Mouse (Mus musculus) myocyte (in vitro differentiated cells): ENCODE measurements around the gene Serpine1. TPM values are rescaled to one million over a fixed set of nuclear protein-coding genes. Genes with fewer than 3 reads are reported as not detected.

ENCODE experiments used
- H3K27me3 ChIP-seq: one replicate; pipeline ENCODE4 v1.6.1; 2011; ENCODE audit not compliant: control insufficient read depth, insufficient read depth, insufficient read length
- H3K36me3 ChIP-seq: one replicate; pipeline ENCODE4 v1.6.1; 2011; ENCODE audit not compliant: control insufficient read depth, insufficient read depth
- H3K4me2 ChIP-seq: one replicate; pipeline ENCODE4 v1.6.1; 2011; ENCODE audit warnings: low read depth, control low read depth
- H3K4me3 ChIP-seq: one replicate; pipeline ENCODE4 v1.5.1; 2011; ENCODE audit warnings: mild to moderate bottlenecking, control low read depth, moderate library complexity
- H3K79me2 ChIP-seq: one replicate; pipeline ENCODE4 v1.6.1; 2011; ENCODE audit not compliant: control insufficient read depth, insufficient read depth
- H3ac ChIP-seq: one replicate; pipeline ENCODE4 v1.6.1; 2011; ENCODE audit not compliant: control insufficient read depth, insufficient read length
- CEBPB ChIP-seq: IDR thresholded peaks from 2 replicates; pipeline ENCODE4 v1.6.1; 2011; ENCODE audit warnings: mild to moderate bottlenecking, moderate library complexity; ENCODE audit not compliant: poor library complexity, insufficient read depth, severe bottlenecking
- E2F4 ChIP-seq: IDR thresholded peaks from one replicate; pipeline ENCODE4 v1.6.1; 2011; ENCODE audit warnings: mild to moderate bottlenecking, control low read depth, moderate library complexity; ENCODE audit not compliant: insufficient read depth
- MAX ChIP-seq: IDR thresholded peaks from one replicate; pipeline ENCODE4 v1.6.1; 2011; ENCODE audit warnings: low read depth, mild to moderate bottlenecking, control low read depth
- MYOD1 ChIP-seq, 3 experiments: IDR thresholded peaks; one replicate each; pipeline ENCODE4 v1.6.1; 2011; ENCODE audit warnings: control low read depth in 2 of 3, low read depth in 2 of 3, mild to moderate bottlenecking in 2 of 3, moderate library complexity in 1 of 3; ENCODE audit not compliant: insufficient read length in 2 of 3, control insufficient read depth in 1 of 3
- MYOG ChIP-seq, 3 experiments: IDR thresholded peaks; one replicate each; pipeline ENCODE4 v1.6.1; 2011; ENCODE audit warnings: control low read depth in 2 of 3, low read depth in 2 of 3, mild to moderate bottlenecking in 2 of 3; ENCODE audit not compliant: insufficient read length in 2 of 3, control insufficient read depth in 1 of 3, insufficient read depth in 1 of 3
- POLR2A ChIP-seq: IDR thresholded peaks from one replicate; pipeline ENCODE4 v1.6.1; 2011; ENCODE audit warnings: low read depth, mild to moderate bottlenecking, control low read depth, moderate library complexity; ENCODE audit not compliant: insufficient read length
- POLR2AphosphoS2 ChIP-seq: IDR thresholded peaks from one replicate; pipeline ENCODE4 v1.6.1; 2011; ENCODE audit warnings: low read depth, control low read depth; ENCODE audit not compliant: insufficient read length
- REST ChIP-seq: IDR thresholded peaks from one replicate; pipeline ENCODE4 v1.6.1; 2011; ENCODE audit warnings: mild to moderate bottlenecking, control low read depth, moderate library complexity; ENCODE audit not compliant: insufficient read depth, insufficient read length
- SRF ChIP-seq: IDR thresholded peaks from one replicate; pipeline ENCODE4 v1.6.1; 2011; ENCODE audit warnings: low read depth; ENCODE audit not compliant: control insufficient read depth, insufficient read length
- TCF12 ChIP-seq: IDR thresholded peaks from one replicate; pipeline ENCODE4 v1.6.1; 2011; ENCODE audit warnings: mild to moderate bottlenecking, control low read depth; ENCODE audit not compliant: poor library complexity, insufficient read depth, severe bottlenecking
- TCF3 ChIP-seq: IDR thresholded peaks from one replicate; pipeline ENCODE4 v1.6.1; 2011; ENCODE audit warnings: low read depth, control low read depth; ENCODE audit not compliant: insufficient read length
- USF1 ChIP-seq: IDR thresholded peaks from one replicate; pipeline ENCODE4 v1.6.1; 2011; ENCODE audit warnings: low read depth, mild to moderate bottlenecking, control low read depth, moderate library complexity
- polyA plus RNA-seq: library from polyadenylated mRNA; unstranded; fragments of >200 nt; fragmentation: generic; extraction: Trizol; gene quantifications from one replicate; pipeline ENCODE4 v1.2.1, GENCODE M21; 2012; ENCODE audit warnings: missing spikeins

The Serpine1 gene
- polyA plus RNA-seq, 1 experiment: 17.6 TPM

- no peak for TF ChIP-seq MAX
- no peak for TF ChIP-seq MYOD1 (IDR thresholded peaks at IDR 0.05; ENCODE audit: control insufficient read depth in 1 of 3, insufficient read length in 2 of 3, low read depth in 2 of 3)
- no peak for TF ChIP-seq REST
- no peak for TF ChIP-seq MYOG (IDR thresholded peaks at IDR 0.05; ENCODE audit: control insufficient read depth in 1 of 3, insufficient read depth in 1 of 3, insufficient read length in 2 of 3, low read depth in 2 of 3)
- TF ChIP-seq TCF12: no peak
- no peak for TF ChIP-seq SRF
- no peak for TF ChIP-seq CEBPB
- Histone ChIP-seq H3K4me2 (peak overlapping the region; percentile 48), H3K36me3 (no peaks in the 10 kb centered on the region)
Observed at GRCm38 (mm10) chr5:137061809-137062481, 10.1 kb downstream of the Serpine1 start.

GRCm38 (mm10) chr5:137054873-137055272 lies 17.2 kb downstream of the Serpine1 start:
- H3K27me3 ChIP-seq: no peaks in the 10 kb centered on the region
- no peaks in the 10 kb centered on the region for H3K79me2 ChIP-seq
- TF ChIP-seq REST (no peak), TCF3 (no peak), E2F4 (no peak), USF1 (no peak), SRF (no peak), POLR2A (no peak), MYOG (IDR thresholded peaks at IDR 0.05; ENCODE audit: control insufficient read depth in 1 of 3, insufficient read depth in 1 of 3, insufficient read length in 2 of 3, low read depth in 2 of 3) (no peak), POLR2AphosphoS2 (no peak), CEBPB (no peak), MAX (no peak), MYOD1 (IDR thresholded peaks at IDR 0.05; ENCODE audit: control insufficient read depth in 1 of 3, insufficient read length in 2 of 3, low read depth in 2 of 3) (no peak), TCF12 (no peak)
- H3K4me3 ChIP-seq: no peak overlapping the region
- no peak overlapping the region for H3ac ChIP-seq
- no peaks in the 10 kb centered on the region for H3K36me3 ChIP-seq
- no peak overlapping the region for H3K4me2 ChIP-seq

More at GRCm38 (mm10) chr5:137061809-137062481, 10.1 kb downstream of the Serpine1 start:
- Histone ChIP-seq H3K4me3 (no peak overlapping the region), H3K27me3 (no peaks in the 10 kb centered on the region), H3K79me2 (no peaks in the 10 kb centered on the region), H3ac (no peak overlapping the region)

DNA sequence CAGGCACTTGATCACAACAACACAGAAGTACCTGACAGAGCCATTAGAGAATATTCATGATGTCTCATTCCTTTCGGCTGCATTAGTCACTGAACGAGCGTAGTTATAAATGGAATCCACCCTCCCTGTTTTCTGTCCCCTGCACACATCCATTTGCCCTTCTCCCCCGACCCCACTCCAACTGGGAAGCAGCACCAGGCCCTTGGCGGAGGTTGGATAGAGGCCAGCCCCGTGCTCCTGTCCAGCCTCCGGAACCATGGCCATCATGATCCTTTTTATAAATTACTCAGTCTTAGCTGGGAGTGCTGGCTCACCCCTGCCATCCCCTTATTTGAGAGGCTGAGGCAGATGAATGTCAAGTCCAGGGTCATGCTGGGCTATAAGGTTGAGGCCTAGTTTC lies 17.8 kb downstream of the Serpine1 start:
- Histone ChIP-seq H3K27me3 (no peaks in the 10 kb centered on the region), H3ac (no peak overlapping the region), H3K36me3 (no peaks in the 10 kb centered on the region), H3K4me2 (no peak overlapping the region), H3K79me2 (no peaks in the 10 kb centered on the region), H3K4me3 (no peak overlapping the region)
- TF ChIP-seq USF1: no peak
- TF ChIP-seq TCF3: no peak

GRCm38 (mm10) chr5:137051914-137052505 lies 20.1 kb downstream of the Serpine1 start:
- Histone ChIP-seq H3K4me2 (no peak overlapping the region), H3K79me2 (no peaks in the 10 kb centered on the region), H3ac (no peak overlapping the region), H3K36me3 (no peaks in the 10 kb centered on the region), H3K4me3 (no peak overlapping the region), H3K27me3 (no peaks in the 10 kb centered on the region)
- peak; percentile 26; the same call in 1 of the 2 replicates for TF ChIP-seq CEBPB
- no peak for TF ChIP-seq POLR2A
- TF ChIP-seq REST: no peak

DNA sequence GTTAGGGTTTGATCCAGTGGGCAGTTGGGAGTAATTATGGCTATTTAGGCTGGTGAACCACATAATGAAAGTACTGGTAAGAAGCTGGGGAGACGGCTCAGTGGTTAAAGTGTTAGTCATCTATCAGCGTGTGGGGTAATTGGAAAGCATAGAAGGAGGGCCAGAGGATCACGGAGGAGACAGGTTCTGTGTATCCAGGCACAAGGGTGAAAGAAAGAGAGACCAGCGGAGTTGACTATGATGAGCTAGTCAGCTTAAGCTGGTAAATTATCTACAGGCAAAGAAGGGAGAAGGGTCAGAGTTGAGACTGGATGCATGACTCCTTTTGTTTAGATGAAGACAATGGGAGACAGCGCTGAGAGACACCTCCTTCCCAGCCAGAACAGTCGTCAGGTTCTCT lies 20.9 kb downstream of the Serpine1 start:
- H3K79me2 ChIP-seq: no peaks in the 10 kb centered on the region
- no peak for TF ChIP-seq POLR2A
- no peak for TF ChIP-seq MYOG (IDR thresholded peaks at IDR 0.05; ENCODE audit: control insufficient read depth in 1 of 3, insufficient read depth in 1 of 3, insufficient read length in 2 of 3, low read depth in 2 of 3)
- no peak for TF ChIP-seq CEBPB
- TF ChIP-seq USF1: no peak
- no peak for TF ChIP-seq TCF12
- no peak for TF ChIP-seq SRF
- H3K4me2 ChIP-seq: no peak overlapping the region
- H3K4me3 ChIP-seq: no peak overlapping the region
- H3K36me3 ChIP-seq: no peaks in the 10 kb centered on the region
- H3K27me3 ChIP-seq: no peaks in the 10 kb centered on the region
- H3ac ChIP-seq: no peak overlapping the region
